Mouse (Mus musculus): ENCODE data around the gene Gm43951. TPM values are rescaled to one million over a fixed set of nuclear protein-coding genes. Genes with fewer than 3 reads are reported as not detected.
"Not testable (repeated sequence)": the region's sequence is repeated elsewhere in the genome, so short reads cannot be mapped to it uniquely, and the experiment has no call there.

Gene Gm43951
- total and polyA plus RNA-seq, 3 experiments = 1.5 to 2.0 TPM; not detected in 1

DNA sequence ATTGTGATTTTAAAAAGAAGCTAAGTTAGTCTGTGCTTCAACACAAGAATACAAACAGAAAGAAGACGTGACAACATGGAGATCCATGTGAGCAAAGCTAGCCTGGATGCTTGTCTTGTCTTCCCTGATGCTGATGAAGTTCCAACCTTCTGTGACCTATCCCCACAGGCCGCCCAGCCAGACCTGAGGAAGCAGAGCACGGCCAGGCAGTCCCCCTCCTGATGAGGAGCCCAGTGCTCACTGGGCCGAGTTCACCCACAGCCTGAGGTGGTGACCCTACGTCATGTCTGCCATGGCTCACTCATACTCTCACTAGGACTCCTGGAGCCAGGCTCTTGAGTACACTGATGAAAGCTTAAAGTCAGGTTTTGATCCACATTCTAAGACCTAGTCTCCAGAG, 33.1 kb downstream of the Gm43951 start:
- H3K27ac ChIP-seq (ENCODE audit: control insufficient read depth, low read depth, low read length) = no peak overlapping the region
- peaks cover 0 to 11% of the 10 kb centered on the region in 2 experiments; a peak in 2 of 4 replicates for H3K36me3 ChIP-seq (ENCODE audit: control insufficient read depth in 1 of 2, insufficient read depth in 2 of 2, low read length in 2 of 2)
- TF ChIP-seq EP300 (IDR thresholded peaks at IDR 0.05; ENCODE audit: low read depth in 1 of 2, low read length in 2 of 2) (no peak), GABPA (IDR thresholded peaks at IDR 0.05; ENCODE audit: low read depth, low read length) (no peak)

DNA sequence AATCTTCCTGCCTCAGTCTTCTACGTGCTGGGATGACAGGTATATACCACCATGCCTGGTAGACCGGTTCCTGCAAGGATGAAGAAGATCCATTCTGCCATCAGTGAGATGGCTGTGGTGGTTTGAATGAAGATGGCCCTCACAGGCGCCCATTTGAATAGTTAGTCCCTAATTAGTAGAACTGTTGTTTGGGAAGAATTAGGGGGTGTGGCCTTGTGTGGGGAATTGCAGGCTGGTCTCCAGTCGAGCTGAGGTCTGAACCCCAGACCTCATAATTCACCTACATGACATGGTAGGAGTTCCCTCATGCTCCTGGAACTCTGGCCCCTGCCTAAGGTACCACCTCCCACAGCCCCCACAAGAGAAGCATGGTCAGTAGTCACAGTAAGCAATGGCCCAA, 34.7 kb downstream of the Gm43951 start:
- H3K9ac ChIP-seq (ENCODE audit: control insufficient read depth, low read depth, low read length, poor library complexity, severe bottlenecking); H3K36me3 ChIP-seq (ENCODE audit: control insufficient read depth in 1 of 2, insufficient read depth in 2 of 2, low read length in 2 of 2); DNase-seq (ENCODE audit: low read depth, low spot score); H3K27me3 ChIP-seq (ENCODE audit: control insufficient read depth in 1 of 2, insufficient read depth in 2 of 2, low read length in 2 of 2); H3K27ac ChIP-seq (ENCODE audit: control insufficient read depth, low read depth, low read length); H3K79me2 ChIP-seq (ENCODE audit: control insufficient read depth, insufficient read depth, low read length, poor library complexity); H3K4me3 ChIP-seq (ENCODE audit: control insufficient read depth in 1 of 2, insufficient read depth in 1 of 2, low read depth in 2 of 2, low read length in 2 of 2); H3K4me1 ChIP-seq (ENCODE audit: control insufficient read depth in 1 of 2, insufficient read depth in 2 of 2, low read length in 2 of 2); H3K9me3 ChIP-seq (replicated peaks; ENCODE audit: insufficient read depth, low read length): not testable (repeated sequence)

More for the DNA sequence above, 33.1 kb downstream of the Gm43951 start:
- no peak for DNase-seq (ENCODE audit: low read depth, low spot score)
- Histone ChIP-seq H3K4me1 (ENCODE audit: control insufficient read depth in 1 of 2, insufficient read depth in 2 of 2, low read length in 2 of 2) (no peaks in the 10 kb centered on the region), H3K9me3 (replicated peaks; ENCODE audit: insufficient read depth, low read length) (no peaks in the 10 kb centered on the region), H3K4me3 (ENCODE audit: control insufficient read depth in 1 of 2, insufficient read depth in 1 of 2, low read depth in 2 of 2, low read length in 2 of 2) (no peak overlapping the region), H3K9ac (ENCODE audit: control insufficient read depth, low read depth, low read length, poor library complexity, severe bottlenecking) (no peak overlapping the region), H3K27me3 (ENCODE audit: control insufficient read depth in 1 of 2, insufficient read depth in 2 of 2, low read length in 2 of 2) (no peaks in the 10 kb centered on the region), H3K79me2 (ENCODE audit: control insufficient read depth, insufficient read depth, low read length, poor library complexity) (no peaks in the 10 kb centered on the region)

DNA sequence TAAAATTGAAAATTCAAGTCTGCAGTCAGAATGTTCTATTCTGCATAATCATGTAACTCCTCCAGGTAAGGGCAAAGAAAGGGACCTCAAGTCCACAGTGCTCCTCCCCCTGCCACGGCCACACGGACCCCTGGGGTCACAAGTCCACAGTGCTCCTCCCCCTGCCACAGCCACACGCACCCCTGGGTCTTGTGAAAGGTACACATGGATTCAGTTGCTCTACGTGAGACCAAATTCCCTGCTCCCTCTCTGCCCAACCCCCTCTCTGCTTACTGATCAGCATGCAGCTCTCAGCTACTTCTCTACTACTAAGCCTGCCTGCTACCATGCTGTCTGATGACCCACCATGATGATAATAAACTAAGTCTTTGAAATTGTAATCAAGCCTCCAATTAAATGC, 36.8 kb downstream of the Gm43951 start:
- TF ChIP-seq ZNF384 (IDR thresholded peaks at IDR 0.05; ENCODE audit: low read depth, low read length) = no peak
- TF ChIP-seq CHD2 (IDR thresholded peaks at IDR 0.05; ENCODE audit: low read length) = no peak
- no peak for TF ChIP-seq ZKSCAN1 (IDR thresholded peaks at IDR 0.05; ENCODE audit: low read depth, low read length)
- no peak for TF ChIP-seq GABPA (IDR thresholded peaks at IDR 0.05; ENCODE audit: low read depth, low read length)
- TF ChIP-seq GATA1 (IDR thresholded peaks at IDR 0.05; ENCODE audit: low read depth, low read length) = no peak
- no peak for TF ChIP-seq MAFK (IDR thresholded peaks at IDR 0.05; ENCODE audit: borderline replicate concordance, low read depth, low read length)
- TF ChIP-seq SIN3A (IDR thresholded peaks at IDR 0.05; ENCODE audit: low read length) = no peak
- no peak for TF ChIP-seq TAL1 (IDR thresholded peaks at IDR 0.05; ENCODE audit: low read length)
- no peak for TF ChIP-seq EP300 (IDR thresholded peaks at IDR 0.05; ENCODE audit: low read depth in 1 of 2, low read length in 2 of 2)
- no peak for TF ChIP-seq ZMIZ1 (IDR thresholded peaks at IDR 0.05; ENCODE audit: low read depth, low read length)
- TF ChIP-seq HCFC1 (IDR thresholded peaks at IDR 0.05; ENCODE audit: low read depth, low read length) = no peak
- no peak for TF ChIP-seq TCF12 (IDR thresholded peaks at IDR 0.05; ENCODE audit: low read depth, low read length)
- no peak for TF ChIP-seq POLR2A (IDR thresholded peaks at IDR 0.05; ENCODE audit: control insufficient read depth in 1 of 2, insufficient read depth in 1 of 2, low read depth in 1 of 2, low read length in 2 of 2, poor library complexity in 1 of 2)
- TF ChIP-seq CHD1 (IDR thresholded peaks at IDR 0.05; ENCODE audit: low read depth, low read length) = no peak
- TF ChIP-seq USF2 (IDR thresholded peaks at IDR 0.05; ENCODE audit: borderline replicate concordance in 1 of 2, insufficient read depth in 1 of 2, low read depth in 1 of 2, low read length in 2 of 2) = no peak
- no peak for TF ChIP-seq MEF2A (IDR thresholded peaks at IDR 0.05; ENCODE audit: extremely low read depth, insufficient replicate concordance, low read depth, low read length, poor library complexity, severe bottlenecking)
- no peak for TF ChIP-seq CTCF (IDR thresholded peaks at IDR 0.05 in 2 of 3, conservative IDR thresholded peaks at IDR 0.05 in 1 of 3; ENCODE audit: control insufficient read depth in 1 of 3, insufficient read depth in 1 of 3, low read depth in 2 of 3, low read length in 3 of 3, poor library complexity in 1 of 3, severe bottlenecking in 1 of 3)
- TF ChIP-seq UBTF (IDR thresholded peaks at IDR 0.05; ENCODE audit: borderline replicate concordance, insufficient read depth, low read depth, low read length) = no peak
- no peak for TF ChIP-seq POLR2AphosphoS2 (IDR thresholded peaks at IDR 0.05; ENCODE audit: low read length)
- no peak for TF ChIP-seq KAT2A (conservative IDR thresholded peaks at IDR 0.05; ENCODE audit: low read depth, low read length)
- no peak for DNase-seq (ENCODE audit: low read depth, low spot score)
- Histone ChIP-seq H3K27ac (ENCODE audit: control insufficient read depth, low read depth, low read length) (no peak overlapping the region), H3K27me3 (ENCODE audit: control insufficient read depth in 1 of 2, insufficient read depth in 2 of 2, low read length in 2 of 2) (no peaks in the 10 kb centered on the region), H3K9ac (ENCODE audit: control insufficient read depth, low read depth, low read length, poor library complexity, severe bottlenecking) (no peak overlapping the region), H3K36me3 (ENCODE audit: control insufficient read depth in 1 of 2, insufficient read depth in 2 of 2, low read length in 2 of 2) (peaks cover 0 to 4% of the 10 kb centered on the region in 2 experiments; a peak in 1 of 4 replicates), H3K9me3 (replicated peaks; ENCODE audit: insufficient read depth, low read length) (no peaks in the 10 kb centered on the region), H3K4me1 (ENCODE audit: control insufficient read depth in 1 of 2, insufficient read depth in 2 of 2, low read length in 2 of 2) (no peaks in the 10 kb centered on the region), H3K4me3 (ENCODE audit: control insufficient read depth in 1 of 2, insufficient read depth in 1 of 2, low read depth in 2 of 2, low read length in 2 of 2) (no peak overlapping the region), H3K79me2 (ENCODE audit: control insufficient read depth, insufficient read depth, low read length, poor library complexity) (no peaks in the 10 kb centered on the region)

All from MEL (cell line).